Mouse (Mus musculus): ENCODE measurements around the gene Angel2.
"Not testable (repeated sequence)": the region's sequence is repeated elsewhere in the genome, so short reads cannot be mapped to it uniquely, and the experiment has no call there.

DNA sequence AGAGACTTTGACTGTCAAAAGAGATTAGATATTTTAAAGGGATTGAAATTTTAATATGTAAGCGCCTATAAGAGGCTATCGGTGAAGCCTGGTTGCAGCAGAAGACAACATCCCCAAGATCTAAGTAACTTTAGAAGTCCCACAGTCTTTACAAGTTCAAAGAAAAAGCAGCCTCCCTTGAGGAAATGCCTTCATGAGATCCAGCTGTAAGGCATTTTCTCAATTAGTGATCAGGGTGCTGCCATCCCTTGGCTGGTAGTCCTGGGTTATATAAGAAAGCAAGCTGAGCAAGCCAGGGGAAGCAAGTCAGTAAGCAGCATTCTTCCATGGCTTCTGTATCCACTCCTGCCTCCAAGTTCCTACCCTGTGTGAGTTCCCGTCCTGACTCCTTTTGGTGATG lies at the start of gene Angel2:
- TF ChIP-seq CTCF, EP300 (IDR thresholded peaks at IDR 0.05; ENCODE audit: low read depth): not testable (repeated sequence)
